Mouse (Mus musculus) bone marrow macrophage, adult 2 months (primary cell): ENCODE measurements around the gene Foxo6.

ENCODE experiments used
- CTCF ChIP-seq: IDR thresholded peaks from 2 replicates; pipeline ENCODE4 v1.5.1; 2012; ENCODE audit warnings: low read depth, mild to moderate bottlenecking, low read length, moderate library complexity
- POLR2A ChIP-seq: IDR thresholded peaks from 2 replicates; pipeline ENCODE4 v1.6.1; 2012; ENCODE audit warnings: mild to moderate bottlenecking, low read depth, low read length, borderline replicate concordance

DNA sequence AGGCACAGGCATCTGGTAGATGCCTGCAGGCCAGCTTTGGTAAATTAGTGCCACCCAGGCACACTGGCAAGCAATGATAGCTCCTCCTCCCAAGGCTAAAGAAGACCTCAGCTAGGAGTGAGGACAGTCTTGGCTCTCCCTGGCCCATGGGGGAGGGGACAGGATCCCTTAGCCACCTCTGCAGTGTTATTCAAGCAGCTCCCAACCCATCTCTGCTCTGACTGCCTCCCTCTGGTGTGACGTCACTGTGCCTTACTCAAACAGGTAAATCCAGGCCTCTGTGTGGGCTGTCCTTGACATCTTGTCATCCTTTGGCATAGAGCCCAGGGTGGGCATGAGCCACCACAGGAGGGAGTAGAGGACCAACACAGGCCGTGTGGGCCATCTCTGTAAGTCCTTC, 59.9 kb downstream of the Foxo6 start:
- TF ChIP-seq CTCF: no peak
- TF ChIP-seq POLR2A: no peak
